ENCODE assay signal across 1 mouse cellular context in the genomic region with DNA sequence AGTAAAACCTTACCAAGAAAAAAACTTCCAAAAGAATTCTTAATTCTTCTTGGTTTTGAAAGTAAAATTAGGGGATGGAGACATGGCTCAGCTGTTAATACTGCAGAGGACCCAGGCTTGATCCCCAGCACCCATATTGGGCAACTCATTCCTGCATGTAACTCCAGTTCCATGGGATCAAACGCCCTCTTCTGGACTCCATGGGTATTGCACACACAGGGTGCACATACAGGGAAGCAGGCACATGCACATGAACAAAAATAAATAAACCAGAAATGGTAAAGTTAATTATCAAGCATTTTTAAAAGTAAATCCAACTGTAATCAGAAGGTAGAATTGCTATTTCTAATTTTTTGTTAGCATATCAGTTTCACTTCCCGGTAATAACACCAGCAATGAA.
TF ChIP-seq lines count a peak whose summit lies in the region.

No protein-coding gene starts in this region.

TF ChIP-seq in ES-E14, 5 proteins besides CTCF, POLR2A, EP300 and RAD21 (continued from another document):
- TF ChIP-seq HCFC1 (IDR thresholded peaks at IDR 0.05; ENCODE audit: borderline replicate concordance, insufficient read depth, low read length) (no peak), CHD2 (IDR thresholded peaks at IDR 0.05; ENCODE audit: low read depth, low read length) (no peak)
TF ChIP-seq in ES-E14: peak in this region for 0.
